Mouse (Mus musculus): ENCODE measurements around the gene Lekr1.

- TF ChIP-seq POLR2A (IDR thresholded peaks at IDR 0.05; ENCODE audit: insufficient read depth, low read depth, low read length) = no peak
- TF ChIP-seq CTCF (IDR thresholded peaks at IDR 0.05; ENCODE audit: insufficient read depth, low read depth, low read length) = no peak
Measured at GRCm38 (mm10) chr3:65654541-65655206, 11.4 kb upstream of the Lekr1 start.

All from olfactory bulb, adult 2 months (tissue).